Mouse (Mus musculus): ENCODE data around the gene Nek7.

GRCm38 (mm10) chr1:138568434-138569232 is 51.3 kb downstream of the Nek7 start:
- TF ChIP-seq CTCF (IDR thresholded peaks at IDR 0.05) = no peak
- TF ChIP-seq EP300 (IDR thresholded peaks at IDR 0.05; ENCODE audit: insufficient read depth, low read depth, low read length) = no peak

All from heart, adult 2 months (tissue).